Mouse (Mus musculus) CH12.LX (cell line): Measurements from ENCODE around the gene Gm28053. TPM values are rescaled to one million over a fixed set of nuclear protein-coding genes. Genes with fewer than 3 reads are reported as not detected.
A peak's percentile ranks its signal among the peaks of the same experiment; 100 is the strongest.

Experiments used
- DNase-seq: peaks from one replicate; pipeline ENCODE4 v3.0.0-alpha.2; 2013; ENCODE audit errors: extremely low read depth
- H3K27ac ChIP-seq: 2 replicates; pipeline ENCODE4 v1.5.1; 2012; ENCODE audit warnings: low read depth, mild to moderate bottlenecking, control low read depth, moderate library complexity; ENCODE audit not compliant: insufficient read depth
- H3K27me3 ChIP-seq: replicated peaks from 2 replicates; pipeline ENCODE3; 2012; ENCODE audit warnings: inconsistent platforms
- H3K36me3 ChIP-seq, 2 experiments: replicated peaks in 1 of 2; 2 replicates each; pipeline versions ENCODE3 to v1.6.1; 2012; ENCODE audit warnings: inconsistent platforms in 1 of 2, low read length in 1 of 2, mild to moderate bottlenecking in 1 of 2, mixed read lengths in 1 of 2, moderate library complexity in 1 of 2; ENCODE audit not compliant: control insufficient read depth in 1 of 2, insufficient read depth in 1 of 2
- H3K4me1 ChIP-seq, 2 experiments: 2 replicates each; pipeline ENCODE4 v1.6.1; 2012; ENCODE audit warnings: inconsistent platforms in 1 of 2, moderate library complexity in 1 of 2; ENCODE audit not compliant: insufficient read depth in 2 of 2, control insufficient read depth in 1 of 2
- H3K4me2 ChIP-seq: 2 replicates; pipeline ENCODE4 v1.6.1; 2012; ENCODE audit warnings: low read depth, mild to moderate bottlenecking, control low read depth; ENCODE audit not compliant: poor library complexity, insufficient read depth, severe bottlenecking
- H3K4me3 ChIP-seq, 3 experiments: fragments of 150-350 bp in 1 of 3; sonication (generic) in 1 of 3; replicated peaks in 1 of 3; 2 replicates each; pipeline versions ENCODE3 to v1.5.1; 2011 to 2012; ENCODE audit warnings: low read depth in 2 of 3, low read length in 2 of 3, mild to moderate bottlenecking in 2 of 3, moderate library complexity in 2 of 3, control low read depth in 1 of 3, improper control_type of control experiment in 1 of 3, inconsistent platforms in 1 of 3, mixed read lengths in 1 of 3; ENCODE audit not compliant: poor library complexity in 1 of 3
- H3K79me2 ChIP-seq: replicated peaks from 2 replicates; pipeline ENCODE4 v1.6.1; 2012; ENCODE audit warnings: mild to moderate bottlenecking, moderate library complexity; ENCODE audit not compliant: control insufficient read depth, poor library complexity, insufficient read depth, severe bottlenecking; ENCODE audit errors: extremely low read depth
- H3K9ac ChIP-seq: 2 replicates; pipeline ENCODE4 v1.6.1; 2012; ENCODE audit warnings: low read depth, mild to moderate bottlenecking, control low read depth, moderate library complexity; ENCODE audit not compliant: insufficient read depth
- H3K9me3 ChIP-seq: replicated peaks from 2 replicates; pipeline ENCODE3; 2012; ENCODE audit warnings: low read length, inconsistent platforms, mixed read lengths
- BHLHE40 ChIP-seq: IDR thresholded peaks from 2 replicates; pipeline ENCODE4 v1.6.1; 2011; ENCODE audit warnings: mild to moderate bottlenecking, low read depth, low read length, improper control_type of control experiment
- CHD1 ChIP-seq: IDR thresholded peaks from 2 replicates; pipeline ENCODE4 v1.6.1; 2012; ENCODE audit warnings: low read depth, low read length, improper control_type of control experiment, inconsistent platforms
- CHD2 ChIP-seq: IDR thresholded peaks from 2 replicates; pipeline ENCODE4 v1.6.1; 2011; ENCODE audit warnings: low read length, improper control_type of control experiment
- CTCF ChIP-seq, 2 experiments: IDR thresholded peaks in 1 of 2; conservative IDR thresholded peaks in 1 of 2; 2 replicates each; pipeline ENCODE4 v1.5.1; 2011 to 2012; ENCODE audit warnings: low read depth in 2 of 2, low read length in 2 of 2, improper control_type of control experiment in 1 of 2, inconsistent platforms in 1 of 2, mild to moderate bottlenecking in 1 of 2, moderate library complexity in 1 of 2
- E2F4 ChIP-seq: IDR thresholded peaks from 2 replicates; pipeline ENCODE4 v1.6.1; 2011; ENCODE audit warnings: low read depth, low read length, improper control_type of control experiment; ENCODE audit not compliant: insufficient replicate concordance
- ELF1 ChIP-seq: IDR thresholded peaks from 2 replicates; pipeline ENCODE4 v1.6.1; 2014; ENCODE audit warnings: low read depth, mild to moderate bottlenecking, inconsistent platforms, low read length, improper control_type of control experiment
- EP300 ChIP-seq: IDR thresholded peaks from 2 replicates; pipeline ENCODE4 v1.6.1; 2011; ENCODE audit warnings: low read length, improper control_type of control experiment
- ETS1 ChIP-seq: conservative IDR thresholded peaks from 2 replicates; pipeline ENCODE4 v1.6.1; 2012; ENCODE audit warnings: low read depth, mild to moderate bottlenecking, inconsistent platforms, low read length, improper control_type of control experiment, moderate library complexity
- GABPA ChIP-seq: IDR thresholded peaks from 2 replicates; pipeline ENCODE4 v1.6.1; 2012; ENCODE audit warnings: low read depth, low read length, improper control_type of control experiment, inconsistent platforms; ENCODE audit not compliant: insufficient replicate concordance
- HCFC1 ChIP-seq: IDR thresholded peaks from 2 replicates; pipeline ENCODE4 v1.6.1; 2012; ENCODE audit warnings: low read depth, mild to moderate bottlenecking, inconsistent platforms, low read length, improper control_type of control experiment
- IRF4 ChIP-seq: IDR thresholded peaks from 2 replicates; pipeline ENCODE4 v1.6.1; 2014; ENCODE audit warnings: low read depth, mild to moderate bottlenecking, inconsistent platforms, low read length, improper control_type of control experiment
- JUN ChIP-seq: IDR thresholded peaks from 2 replicates; pipeline ENCODE4 v1.6.1; 2011; ENCODE audit warnings: low read depth, mild to moderate bottlenecking, low read length, improper control_type of control experiment, moderate library complexity; ENCODE audit not compliant: insufficient read depth
- JUND ChIP-seq: conservative IDR thresholded peaks from 2 replicates; pipeline ENCODE4 v1.6.1; 2011; ENCODE audit warnings: low read depth, low read length, improper control_type of control experiment
- KAT2A ChIP-seq: IDR thresholded peaks from 2 replicates; pipeline ENCODE4 v1.6.1; 2012; ENCODE audit warnings: low read length, improper control_type of control experiment, inconsistent platforms; ENCODE audit not compliant: insufficient replicate concordance
- MAFK ChIP-seq: IDR thresholded peaks from 2 replicates; pipeline ENCODE4 v1.6.1; 2011; ENCODE audit warnings: low read length, improper control_type of control experiment; ENCODE audit not compliant: insufficient replicate concordance
- MAX ChIP-seq: IDR thresholded peaks from 2 replicates; pipeline ENCODE4 v1.6.1; 2011; ENCODE audit warnings: low read length, improper control_type of control experiment
- MAZ ChIP-seq: IDR thresholded peaks from 2 replicates; pipeline ENCODE4 v1.6.1; 2012; ENCODE audit warnings: low read depth, mild to moderate bottlenecking, inconsistent platforms, low read length, improper control_type of control experiment, moderate library complexity
- MEF2A ChIP-seq: IDR thresholded peaks from 2 replicates; pipeline ENCODE4 v1.6.1; 2014; ENCODE audit warnings: low read depth, mild to moderate bottlenecking, inconsistent platforms, low read length, improper control_type of control experiment, borderline replicate concordance
- MXI1 ChIP-seq: IDR thresholded peaks from 2 replicates; pipeline ENCODE4 v1.6.1; 2011; ENCODE audit warnings: mild to moderate bottlenecking, low read depth, low read length, improper control_type of control experiment
- MYC ChIP-seq: IDR thresholded peaks from 2 replicates; pipeline ENCODE4 v1.6.1; 2011; ENCODE audit warnings: low read depth, mild to moderate bottlenecking, improper control_type of control experiment, low read length
- NELFE ChIP-seq: IDR thresholded peaks from 2 replicates; pipeline ENCODE4 v1.6.1; 2011; ENCODE audit warnings: low read depth, low read length, improper control_type of control experiment
- NRF1 ChIP-seq: IDR thresholded peaks from 2 replicates; pipeline ENCODE4 v1.6.1; 2014; ENCODE audit warnings: low read depth, mild to moderate bottlenecking, inconsistent platforms, low read length, improper control_type of control experiment, moderate library complexity
- PAX5 ChIP-seq: IDR thresholded peaks from 2 replicates; pipeline ENCODE4 v1.6.1; 2012; ENCODE audit warnings: low read length, inconsistent platforms, mixed read lengths
- POLR2A ChIP-seq: IDR thresholded peaks from 2 replicates; pipeline ENCODE4 v1.6.1; 2011; ENCODE audit warnings: low read depth, mild to moderate bottlenecking, improper control_type of control experiment, low read length
- POLR2AphosphoS2 ChIP-seq: IDR thresholded peaks from 2 replicates; pipeline ENCODE4 v1.6.1; 2011; ENCODE audit warnings: low read depth, low read length, improper control_type of control experiment
- RAD21 ChIP-seq: IDR thresholded peaks from 2 replicates; pipeline ENCODE4 v1.6.1; 2011; ENCODE audit warnings: low read depth, mild to moderate bottlenecking, low read length, improper control_type of control experiment, moderate library complexity
- SIN3A ChIP-seq: IDR thresholded peaks from 2 replicates; pipeline ENCODE4 v1.6.1; 2012; ENCODE audit warnings: low read length, improper control_type of control experiment, inconsistent platforms
- SMC3 ChIP-seq: IDR thresholded peaks from 2 replicates; pipeline ENCODE4 v1.6.1; 2011; ENCODE audit warnings: low read depth, low read length, improper control_type of control experiment
- TBP ChIP-seq: conservative IDR thresholded peaks from 2 replicates; pipeline ENCODE4 v1.6.1; 2011; ENCODE audit warnings: low read depth, low read length, improper control_type of control experiment
- TCF12 ChIP-seq: IDR thresholded peaks from 2 replicates; pipeline ENCODE4 v1.6.1; 2014; ENCODE audit warnings: low read depth, mild to moderate bottlenecking, inconsistent platforms, low read length, improper control_type of control experiment
- UBTF ChIP-seq: IDR thresholded peaks from 2 replicates; pipeline ENCODE4 v1.6.1; 2012; ENCODE audit warnings: low read depth, mild to moderate bottlenecking, inconsistent platforms, low read length, improper control_type of control experiment, moderate library complexity
- USF1 ChIP-seq: IDR thresholded peaks from 2 replicates; pipeline ENCODE4 v1.6.1; 2014; ENCODE audit warnings: low read depth, mild to moderate bottlenecking, inconsistent platforms, low read length, improper control_type of control experiment
- USF2 ChIP-seq: conservative IDR thresholded peaks from 2 replicates; pipeline ENCODE4 v1.6.1; 2011; ENCODE audit warnings: low read depth, low read length, improper control_type of control experiment
- ZC3H11A ChIP-seq: IDR thresholded peaks from 2 replicates; pipeline ENCODE4 v1.6.1; 2012; ENCODE audit warnings: low read depth, mild to moderate bottlenecking, inconsistent platforms, low read length, improper control_type of control experiment
- ZKSCAN1 ChIP-seq: IDR thresholded peaks from 2 replicates; pipeline ENCODE4 v1.6.1; 2012; ENCODE audit warnings: low read depth, inconsistent platforms, low read length, improper control_type of control experiment, borderline replicate concordance
- ZMIZ1 ChIP-seq: IDR thresholded peaks from 2 replicates; pipeline ENCODE4 v1.6.1; 2012; ENCODE audit warnings: low read depth, mild to moderate bottlenecking, inconsistent platforms, low read length, improper control_type of control experiment
- ZNF384 ChIP-seq: IDR thresholded peaks from 2 replicates; pipeline ENCODE4 v1.6.1; 2012; ENCODE audit warnings: low read depth, low read length, improper control_type of control experiment, inconsistent platforms
- dilution Hi-C: fragments of 300-500 bp; cut with MboI; formaldehyde crosslinking; loops from 2 replicates; pipeline ENCODE4 v1.14.3; 2020; ENCODE audit warnings: low sequenced_read_pairs; ENCODE audit not compliant: extremely low pct_unique_long_range_greater_than_20kb, extremely low pct_ligation_motif_present
- in situ Hi-C: fragments of 300-500 bp; cut with MboI; formaldehyde crosslinking; loops from 3 replicates; pipeline ENCODE4 v1.14.3; 2019; ENCODE audit warnings: low sequenced_read_pairs, low pct_ligation_motif_present, low pct_unique_long_range_greater_than_20kb, mixed read lengths
- polyA plus RNA-seq: library from polyadenylated mRNA; unstranded; fragments of >175 nt; gene quantifications from 2 replicates; pipeline ENCODE4 v1.2.1, GENCODE M21; 2012; ENCODE audit warnings: low read depth; ENCODE audit not compliant: insufficient read length
- total RNA-seq, 2 experiments: library from RNA; depleted of rRNA; stranded (reverse); fragments of 300-350 nt in 1 of 2; fragments of >200 nt in 1 of 2; gene quantifications; 2 replicates each; pipeline ENCODE4 v1.2.3; 2012 to 2014

Gm28053 gene
- total and polyA plus RNA-seq, 3 experiments: 8.0 to 22.7 (median 10.0) TPM

- no peaks in the 10 kb centered on the region for H3K27me3 ChIP-seq
- peak within 1 kb of the TSS; percentile 98 for H3K4me2 ChIP-seq
- peak within 1 kb of the TSS; percentile 89 for H3K9ac ChIP-seq
- peak; percentile 94 for DNase-seq
- dilution Hi-C loops: no loop called here
- peaks cover 24 to 60% of the 10 kb centered on the region in 2 experiments for H3K4me1 ChIP-seq
- peaks cover 0 to 13% of the 10 kb centered on the region in 2 experiments for H3K36me3 ChIP-seq
- peaks cover 4% of the 10 kb centered on the region for H3K9me3 ChIP-seq
- in situ Hi-C loops: no loop called here
- peak within 1 kb of the TSS; percentile 97 for H3K27ac ChIP-seq
- peaks cover 22% of the 10 kb centered on the region for H3K79me2 ChIP-seq
- H3K4me3 ChIP-seq: peak within 1 kb of the TSS; percentile 59 to 80 (median 64)
- no peak; the same call in 1 of the 2 replicates for TF ChIP-seq MXI1
- TF ChIP-seq PAX5: no peak
- peak; percentile 69 for TF ChIP-seq EP300
- TF ChIP-seq RAD21: no peak; the same call in none of the 2 replicates
- TF ChIP-seq CHD2: peak; percentile 92
- TF ChIP-seq SIN3A: peak; percentile 85
- peak; percentile 56 for TF ChIP-seq HCFC1
- peak; percentile 92 for TF ChIP-seq POLR2A
- peak; percentile 78 for TF ChIP-seq MYC
- TF ChIP-seq USF1: no peak
- TF ChIP-seq NELFE: peak; percentile 90
- TF ChIP-seq ZMIZ1: peak; percentile 97
- TF ChIP-seq MAFK: peak; percentile 75
- TF ChIP-seq ETS1: peak; percentile 71
- 0 out of 2 replicates have a peak, but pooled peaks have one; percentile 69 for TF ChIP-seq E2F4
- no peak for TF ChIP-seq CTCF (conservative IDR thresholded peaks at IDR 0.05 in 1 of 2, IDR thresholded peaks at IDR 0.05 in 1 of 2; ENCODE audit: low read depth in 2 of 2, low read length in 2 of 2)
- TF ChIP-seq TCF12: peak; percentile 59; the same call in 1 of the 2 replicates
- no peak for TF ChIP-seq ZC3H11A
- TF ChIP-seq MEF2A: peak; percentile 74; the same call in 1 of the 2 replicates
- TF ChIP-seq CHD1: peak; percentile 96
- TF ChIP-seq BHLHE40: peak; percentile 43; the same call in 1 of the 2 replicates
- TF ChIP-seq GABPA: no peak
- TF ChIP-seq ZNF384: peak; percentile 28; the same call in 1 of the 2 replicates
- peak; percentile 28; the same call in 1 of the 2 replicates for TF ChIP-seq JUN
- TF ChIP-seq ZKSCAN1: no peak
- TF ChIP-seq IRF4: peak; percentile 53
- peak; percentile 92 for TF ChIP-seq POLR2AphosphoS2
- no peak for TF ChIP-seq NRF1
- TF ChIP-seq MAZ: peak; percentile 82
- peak; percentile 50; the same call in 1 of the 2 replicates for TF ChIP-seq ELF1
- peak; percentile 22; the same call in 1 of the 2 replicates for TF ChIP-seq JUND
- TF ChIP-seq MAX: peak; percentile 73
- TF ChIP-seq TBP: peak; percentile 98
- TF ChIP-seq KAT2A: 0 out of 2 replicates have a peak, but pooled peaks have one; percentile 50
- TF ChIP-seq UBTF: no peak
- TF ChIP-seq SMC3: no peak; the same call in 1 of the 2 replicates
- no peak for TF ChIP-seq USF2
Measured at GRCm38 (mm10) chr6:48675931-48676859, 42.2 kb upstream of the Gm28053 start, which contains the start of gene Gimap9. Gimap9 (plus strand) TSS chr6:48676129.
